Mouse (Mus musculus) kidney, embryonic 15.5 days (tissue): ENCODE data around the gene Hes1. TPM values are rescaled to one million over a fixed set of nuclear protein-coding genes. Genes with fewer than 3 reads are reported as not detected.

Experiments used
- ATAC-seq: fragments of 200-750 bp; cut with Nextera tagmentation; replicated peaks from 2 replicates; pipeline ENCODE4 v1.8.0; 2017; ENCODE audit warnings: moderate TSS enrichment; ENCODE audit not compliant: low FRiP score
- H3K27ac ChIP-seq: fragments of 300-500 bp; sonication (generic); 2 replicates; pipeline ENCODE4 v1.5.1; 2015; ENCODE audit warnings: mild to moderate bottlenecking, inconsistent platforms
- H3K27me3 ChIP-seq: fragments of 300-500 bp; sonication (generic); 2 replicates; pipeline ENCODE4 v1.6.1; 2015; ENCODE audit warnings: inconsistent platforms
- H3K36me3 ChIP-seq: fragments of 300-500 bp; sonication (generic); 2 replicates; pipeline ENCODE4 v1.6.1; 2015; ENCODE audit warnings: inconsistent platforms
- H3K4me1 ChIP-seq: fragments of 300-500 bp; sonication (generic); 2 replicates; pipeline ENCODE4 v1.6.1; 2015; ENCODE audit warnings: inconsistent platforms
- H3K4me2 ChIP-seq: fragments of 300-500 bp; sonication (generic); 2 replicates; pipeline ENCODE4 v1.6.1; 2015; ENCODE audit warnings: moderate library complexity, mild to moderate bottlenecking, inconsistent platforms
- H3K4me3 ChIP-seq: fragments of 300-500 bp; sonication (generic); replicated peaks from 2 replicates; pipeline ENCODE4 v1.5.1; 2015; ENCODE audit warnings: mild to moderate bottlenecking, inconsistent platforms
- H3K9ac ChIP-seq: fragments of 300-500 bp; sonication (generic); 2 replicates; pipeline ENCODE4 v1.6.1; 2015; ENCODE audit warnings: mild to moderate bottlenecking, inconsistent platforms
- H3K9me3 ChIP-seq: fragments of 300-500 bp; sonication (generic); replicated peaks from 2 replicates; pipeline ENCODE4 v1.6.1; 2016; ENCODE audit warnings: inconsistent platforms
- WGBS: fragments of 180-500 bp; shearing (Covaris S2); methylation state at CpG from one replicate; pipeline ENCODE4 v1.1.7; 2015; ENCODE audit warnings: mixed read lengths; 5-methylcytosine and 5-hydroxymethylcytosine counted together
- polyA plus RNA-seq: library from polyadenylated mRNA; unstranded; fragments of >200 nt; fragmentation: Nextera tagmentation; extraction: Ambion mirVana; gene quantifications from 2 replicates; pipeline ENCODE4 v1.2.1, GENCODE M21; 2015

The Hes1 gene
- polyA plus RNA-seq, 1 experiment from 2014 or later, result 57.4 TPM

- no peak for ATAC-seq
- Histone ChIP-seq H3K9me3 (no peaks in the 10 kb centered on the region), H3K27me3 (no peaks in the 10 kb centered on the region), H3K4me3 (peak overlapping the region; percentile 57), H3K36me3 (no peaks in the 10 kb centered on the region), H3K9ac (peak overlapping the region; percentile 59), H3K4me1 (peaks cover 61% of the 10 kb centered on the region), H3K4me2 (peak overlapping the region; percentile 91), H3K27ac (peak overlapping the region; percentile 98)
- under 1% methylated on average over 21 of the region's 21 CpGs for WGBS
These were observed 1.5 kb downstream of the Hes1 start for GRCm38 (mm10) chr16:30065537-30066183.

- Histone ChIP-seq H3K4me3 (peak overlapping the region; percentile 57), H3K4me1 (peaks cover 60% of the 10 kb centered on the region), H3K9ac (peak overlapping the region; percentile 59), H3K9me3 (no peaks in the 10 kb centered on the region), H3K4me2 (peak overlapping the region; percentile 91), H3K36me3 (no peaks in the 10 kb centered on the region), H3K27me3 (no peaks in the 10 kb centered on the region), H3K27ac (peak overlapping the region; percentile 98)
- no peak for ATAC-seq
- WGBS, result under 1% methylated on average over 38 of the region's 38 CpGs
These were observed 2.1 kb downstream of the Hes1 start for GRCm38 (mm10) chr16:30066184-30066851.

GRCm38 (mm10) chr16:30066852-30067301 lies 2.7 kb downstream of the Hes1 start:
- Histone ChIP-seq H3K27ac (peak overlapping the region; percentile 98), H3K9me3 (no peaks in the 10 kb centered on the region), H3K4me2 (peak overlapping the region; percentile 91), H3K9ac (peak overlapping the region; percentile 59), H3K27me3 (no peaks in the 10 kb centered on the region), H3K4me3 (peak overlapping the region; percentile 57), H3K36me3 (no peaks in the 10 kb centered on the region), H3K4me1 (peaks cover 55% of the 10 kb centered on the region)
- no peak for ATAC-seq
- whole genome bisulfite sequencing, result 0% methylated on average over 46 of the region's 46 CpGs

- WGBS, result 1% methylated on average over 36 of the region's 36 CpGs
- no peaks in the 10 kb centered on the region for H3K36me3 ChIP-seq
- H3K4me1 ChIP-seq, result peaks cover 40% of the 10 kb centered on the region
- no peaks in the 10 kb centered on the region for H3K27me3 ChIP-seq
- H3K9me3 ChIP-seq, result no peaks in the 10 kb centered on the region
- no peak for ATAC-seq
- peak overlapping the region; percentile 61 for H3K4me2 ChIP-seq
- H3K27ac ChIP-seq, result peak overlapping the region; percentile 93
- peak overlapping the region; percentile 37 for H3K4me3 ChIP-seq
- peak overlapping the region; percentile 50 for H3K9ac ChIP-seq
These were observed 4.1 kb downstream of the Hes1 start for GRCm38 (mm10) chr16:30068041-30069020.

- H3K27ac ChIP-seq, result peak overlapping the region; percentile 93
- H3K4me3 ChIP-seq, result peak overlapping the region; percentile 36
- peaks cover 34% of the 10 kb centered on the region for H3K4me1 ChIP-seq
- H3K27me3 ChIP-seq, result no peaks in the 10 kb centered on the region
- peak overlapping the region; percentile 58 for H3K4me2 ChIP-seq
- H3K36me3 ChIP-seq, result no peaks in the 10 kb centered on the region
- no peaks in the 10 kb centered on the region for H3K9me3 ChIP-seq
- ATAC-seq, result peak; percentile 3; the same call in 1 of the 2 replicates
- peak overlapping the region; percentile 48 for H3K9ac ChIP-seq
- WGBS, result 4% methylated on average over 4 of the region's 4 CpGs
These were observed 5.4 kb downstream of the Hes1 start for GRCm38 (mm10) chr16:30069580-30069949.

- H3K9ac ChIP-seq, result peak overlapping the region; percentile 48
- WGBS, result under 1% methylated on average over 66 of the region's 82 CpGs
- ATAC-seq, result peak; percentile 84
These were observed 6.0 kb downstream of the Hes1 start for GRCm38 (mm10) chr16:30069950-30070770.

GRCm38 (mm10) chr16:30070771-30071191 lies 6.6 kb downstream of the Hes1 start:
- peak overlapping the region; percentile 36 for H3K4me3 ChIP-seq
- peak overlapping the region; percentile 48 for H3K9ac ChIP-seq
- ATAC-seq, result no peak
- peak overlapping the region; percentile 93 for H3K27ac ChIP-seq
- H3K36me3 ChIP-seq, result no peaks in the 10 kb centered on the region
- H3K4me2 ChIP-seq, result peak overlapping the region; percentile 58
- H3K4me1 ChIP-seq, result peaks cover 32% of the 10 kb centered on the region
- H3K9me3 ChIP-seq, result no peaks in the 10 kb centered on the region
- 4% methylated on average over 12 of the region's 12 CpGs for WGBS
- H3K27me3 ChIP-seq, result no peaks in the 10 kb centered on the region

More at GRCm38 (mm10) chr16:30069950-30070770, 6.0 kb downstream of the Hes1 start:
- H3K27me3 ChIP-seq, result no peaks in the 10 kb centered on the region
- H3K4me3 ChIP-seq, result peak overlapping the region; percentile 36
- no peaks in the 10 kb centered on the region for H3K9me3 ChIP-seq
- H3K27ac ChIP-seq, result peak overlapping the region; percentile 93
- H3K4me1 ChIP-seq, result peaks cover 32% of the 10 kb centered on the region
- H3K36me3 ChIP-seq, result no peaks in the 10 kb centered on the region
- peak overlapping the region; percentile 58 for H3K4me2 ChIP-seq

GRCm38 (mm10) chr16:30073317-30073716 lies 9.1 kb downstream of the Hes1 start:
- peaks cover 26% of the 10 kb centered on the region for H3K4me1 ChIP-seq
- H3K4me2 ChIP-seq, result no peak overlapping the region
- H3K27me3 ChIP-seq, result 0 out of 2 replicates have a peak, but pooled peaks cover under 1% of the 10 kb centered on the region
- no peak overlapping the region for H3K4me3 ChIP-seq
- no peak overlapping the region for H3K9ac ChIP-seq
- H3K9me3 ChIP-seq, result no peaks in the 10 kb centered on the region
- no peak overlapping the region for H3K27ac ChIP-seq
- no peak for ATAC-seq
- 98% methylated on average over 1 of the region's 1 CpGs for WGBS
- H3K36me3 ChIP-seq, result no peaks in the 10 kb centered on the region

- no peak for ATAC-seq
- Histone ChIP-seq H3K36me3 (no peaks in the 10 kb centered on the region), H3K4me2 (no peak overlapping the region), H3K9ac (0 out of 2 replicates have a peak overlapping the region, but pooled peaks have one; percentile 0), H3K27ac (peak overlapping the region; percentile 83), H3K27me3 (0 out of 2 replicates have a peak, but pooled peaks cover 7% of the 10 kb centered on the region), H3K4me3 (no peak overlapping the region), H3K9me3 (no peaks in the 10 kb centered on the region), H3K4me1 (peaks cover 41% of the 10 kb centered on the region)
- WGBS, result 29% methylated on average over 4 of the region's 4 CpGs
These were observed 17.3 kb downstream of the Hes1 start for GRCm38 (mm10) chr16:30081498-30081897.

- H3K4me2 ChIP-seq, result no peak overlapping the region
- 41% methylated on average over 4 of the region's 4 CpGs for WGBS
- no peak overlapping the region for H3K9ac ChIP-seq
- 0 out of 2 replicates have a peak, but pooled peaks cover 7% of the 10 kb centered on the region for H3K27me3 ChIP-seq
- peaks cover 46% of the 10 kb centered on the region for H3K4me1 ChIP-seq
- peak; percentile 33 for ATAC-seq
- no peaks in the 10 kb centered on the region for H3K9me3 ChIP-seq
- peak overlapping the region; percentile 83 for H3K27ac ChIP-seq
- no peaks in the 10 kb centered on the region for H3K36me3 ChIP-seq
- H3K4me3 ChIP-seq, result no peak overlapping the region
These were observed 17.8 kb downstream of the Hes1 start for GRCm38 (mm10) chr16:30081980-30082379.

- H3K4me3 ChIP-seq, result no peak overlapping the region
- ATAC-seq, result peak; percentile 63
- 55% methylated on average over 8 of the region's 8 CpGs for WGBS
- peak overlapping the region; percentile 83 for H3K27ac ChIP-seq
- H3K4me2 ChIP-seq, result peak overlapping the region; percentile 28; the same call in 1 of the 2 replicates
- H3K4me1 ChIP-seq, result peaks cover 47% of the 10 kb centered on the region
- H3K9me3 ChIP-seq, result no peaks in the 10 kb centered on the region
- 0 out of 2 replicates have a peak, but pooled peaks cover 7% of the 10 kb centered on the region for H3K27me3 ChIP-seq
- H3K36me3 ChIP-seq, result no peaks in the 10 kb centered on the region
- H3K9ac ChIP-seq, result no peak overlapping the region
These were observed 18.8 kb downstream of the Hes1 start for GRCm38 (mm10) chr16:30082965-30083364.
